Comparison of ENCODE assay signal across 13 mouse cellular contexts in genomic region chr5:145130191-145130590, GRCm38 (mm10). TPM values are rescaled to one million over a fixed set of nuclear protein-coding genes. Genes with fewer than 3 reads are reported as not detected.
DNase-seq lines count a peak whose midpoint lies in the region; ATAC-seq and TF ChIP-seq lines count a peak whose summit lies in the region.
"Had no signal": no experiment of that assay in that cellular context is flagged by ENCODE, and none has a peak within 500 bp of the region (broad histone marks: within the 10 kb centered on the region; RNA-seq: fewer than 3 reads in every experiment).

No protein-coding gene starts in this region.

- no peaks in the 10 kb centered on the region for H3K27me3 ChIP-seq in neural tube, embryonic 15.5 days (replicated peaks)
- H3K27me3 ChIP-seq: forebrain, embryonic 12.5 days; neural tube, embryonic 12.5 days had no signal

- peaks cover 86% of the 10 kb centered on the region for H3K36me3 ChIP-seq in neural tube, embryonic 15.5 days

- no peak for ATAC-seq in neural tube, embryonic 15.5 days (ENCODE audit: low FRiP score)

- H3K4me3 ChIP-seq in cortical plate, adult 2 months (ENCODE audit: insufficient read depth, low read length) = no peak overlapping the region
- no peak overlapping the region for H3K4me3 ChIP-seq in neural tube, embryonic 15.5 days (replicated peaks)
- H3K4me3 ChIP-seq: forebrain, embryonic 12.5 days; neural tube, embryonic 12.5 days had no signal

- intact Hi-C loops in left cerebral cortex, postnatal 36 days (cut with DNase I) = no loop called here

- H3K4me2 ChIP-seq in neural tube, embryonic 15.5 days = no peak overlapping the region
- H3K4me2 ChIP-seq: forebrain, embryonic 12.5 days; neural tube, embryonic 12.5 days had no signal

- TF ChIP-seq POLR2A in cortical plate, adult 2 months (IDR thresholded peaks at IDR 0.05; ENCODE audit: extremely low read depth, insufficient read depth, low read length) = peak; percentile 73

- 89% methylated on average over 11 of the region's 11 CpGs for WGBS in neural tube, embryonic 15.5 days

- 0 out of 2 replicates have a peak overlapping the region, but pooled peaks have one; percentile 13 for H3K27ac ChIP-seq in cortical plate, adult 2 months (ENCODE audit: insufficient read depth, low read length)
- no peak overlapping the region for H3K27ac ChIP-seq in neural tube, embryonic 15.5 days (replicated peaks)
- H3K27ac ChIP-seq: forebrain, embryonic 12.5 days; neural tube, embryonic 12.5 days had no signal

- no peak for TF ChIP-seq CTCF in cortical plate, adult 2 months (IDR thresholded peaks at IDR 0.05; ENCODE audit: extremely low read depth, insufficient read depth, low read length)

- DNase-seq in layer of hippocampus, adult 18-20 months (ENCODE audit: low spot score in 2 of 2) = peak; percentile 70 to 82
- DNase-seq in layer of hippocampus, postnatal 10 days (ENCODE audit: low spot score in 2 of 2) = no peak
- peak; percentile 81 for DNase-seq in NIH3T3 (ENCODE audit: low read depth)
- DNase-seq in left cerebral cortex, postnatal 36 days (ENCODE audit: low spot score in 2 of 2) = peak; percentile 59 to 72
- DNase-seq in cerebellum, postnatal 10 days = no peak
- DNase-seq: heart, postnatal 10 days; kidney, adult 8-10 months; lung, adult 18-20 months; thymus, postnatal 25 days had no signal

- peaks cover 6% of the 10 kb centered on the region for H3K4me1 ChIP-seq in cortical plate, adult 2 months (ENCODE audit: control insufficient read depth, insufficient read depth, low read length)
- H3K4me1 ChIP-seq in neural tube, embryonic 15.5 days = no peaks in the 10 kb centered on the region
- H3K4me1 ChIP-seq: forebrain, embryonic 12.5 days; neural tube, embryonic 12.5 days had no signal

- no peaks in the 10 kb centered on the region for H3K9me3 ChIP-seq in neural tube, embryonic 15.5 days (replicated peaks)
- H3K9me3 ChIP-seq: forebrain, embryonic 12.5 days; neural tube, embryonic 12.5 days had no signal

- no peak overlapping the region for H3K9ac ChIP-seq in neural tube, embryonic 15.5 days (replicated peaks)
- H3K9ac ChIP-seq: forebrain, embryonic 12.5 days; neural tube, embryonic 12.5 days had no signal

RNA-seq across cellular contexts. Expression of gene Pdap1, which starts 9.8 kb away (rescaled TPM):
- 10 to 100 TPM; 88.5 to 94.7 TPM for total RNA-seq in layer of hippocampus, adult 18-20 months (2021)
- total RNA-seq in layer of hippocampus, postnatal 10 days (2021) = 100 to 1,000 TPM; 139 to 140 TPM
- 74.2 and 92.2 TPM in 2 replicates for polyA plus RNA-seq in cortical plate, adult 2 months (2012; rRNA removed)
- total RNA-seq in left cerebral cortex, postnatal 36 days (2021) = 100 to 1,000 TPM in 1 of 2 experiments, 10 to 100 TPM in 1; 93.9 to 102 TPM
- polyA plus RNA-seq in neural tube, embryonic 15.5 days (2015; fragmentation: Nextera tagmentation; extraction: Ambion mirVana) = 97.0 and 115 TPM in 2 replicates

RNA-seq across cellular contexts. Expression of gene Bud31, which starts 10.0 kb away (rescaled TPM):
- 10 to 100 TPM; 66.7 to 71.9 TPM for total RNA-seq in layer of hippocampus, adult 18-20 months (2021)
- 10 to 100 TPM; 80.5 to 85.9 TPM for total RNA-seq in layer of hippocampus, postnatal 10 days (2021)
- 104 and 105 TPM in 2 replicates for polyA plus RNA-seq in cortical plate, adult 2 months (2012; rRNA removed)
- total RNA-seq in left cerebral cortex, postnatal 36 days (2021) = 10 to 100 TPM; 78.7 to 89.9 TPM
- 183 and 184 TPM in 2 replicates for polyA plus RNA-seq in neural tube, embryonic 15.5 days (2015; fragmentation: Nextera tagmentation; extraction: Ambion mirVana)

RNA-seq across cellular contexts. Expression of gene Arpc1b, which starts 16.2 kb away (rescaled TPM):
- total RNA-seq in layer of hippocampus, adult 18-20 months (2021) = 10 to 100 TPM; 17.5 to 19.1 TPM
- total RNA-seq in layer of hippocampus, postnatal 10 days (2021) = 10 to 100 TPM; 25.5 to 39.0 TPM
- 74.5 and 84.6 TPM in 2 replicates for polyA plus RNA-seq in cortical plate, adult 2 months (2012; rRNA removed)
- total RNA-seq in left cerebral cortex, postnatal 36 days (2021) = 10 to 100 TPM; 23.6 to 24.1 TPM
- 82.4 and 204 TPM in 2 replicates for polyA plus RNA-seq in neural tube, embryonic 15.5 days (2015; fragmentation: Nextera tagmentation; extraction: Ambion mirVana)

RNA-seq across cellular contexts. Expression of gene Ptcd1, which starts 36.7 kb away (rescaled TPM):
- total RNA-seq in layer of hippocampus, adult 18-20 months (2021) = 10 to 100 TPM; 25.2 to 28.5 TPM
- 10 to 100 TPM; 13.7 to 15.0 TPM for total RNA-seq in layer of hippocampus, postnatal 10 days (2021)
- 16.4 and 18.5 TPM in 2 replicates for polyA plus RNA-seq in cortical plate, adult 2 months (2012; rRNA removed)
- total RNA-seq in left cerebral cortex, postnatal 36 days (2021) = 10 to 100 TPM; 20.7 to 21.9 TPM
- polyA plus RNA-seq in neural tube, embryonic 15.5 days (2015; fragmentation: Nextera tagmentation; extraction: Ambion mirVana) = 18.8 and 21.2 TPM in 2 replicates

RNA-seq across cellular contexts. Expression of gene Cpsf4, which starts 36.8 kb away (rescaled TPM):
- total RNA-seq in layer of hippocampus, adult 18-20 months (2021) = 10 to 100 TPM; 23.5 to 23.8 TPM
- total RNA-seq in layer of hippocampus, postnatal 10 days (2021) = 10 to 100 TPM; 29.7 to 30.5 TPM
- polyA plus RNA-seq in cortical plate, adult 2 months (2012; rRNA removed) = 39.1 and 43.0 TPM in 2 replicates
- 10 to 100 TPM; 23.2 to 26.9 TPM for total RNA-seq in left cerebral cortex, postnatal 36 days (2021)
- polyA plus RNA-seq in neural tube, embryonic 15.5 days (2015; fragmentation: Nextera tagmentation; extraction: Ambion mirVana) = 49.7 and 50.3 TPM in 2 replicates

Comparison
In these comparisons a context has a peak if more than half of its experiments do, and no peak if none do; other contexts are left out.
1. DNase-seq: peak in layer of hippocampus, adult 18-20 months (2 of 2), NIH3T3 (single experiment) and left cerebral cortex, postnatal 36 days (2 of 2); none in layer of hippocampus, postnatal 10 days (0 of 2) and cerebellum, postnatal 10 days (0 of 2).